Mouse (Mus musculus) midbrain, embryonic 13.5 days (tissue): ENCODE measurements at regions not wholly inside any gene's neighbourhood (a gene's known extent, or its start where the extent isn't known, plus 50 kb on each side); places are given as distances from the start of the nearest gene placed in this dataset.

ENCODE experiments used
- ATAC-seq: fragments of 200-750 bp; cut with Nextera tagmentation; 2 replicates; pipeline ENCODE4 v1.8.0; 2017; ENCODE audit warnings: mild to moderate bottlenecking, moderate TSS enrichment, moderate library complexity
- H3K27ac ChIP-seq: fragments of 300-500 bp; sonication (generic); 2 replicates; pipeline ENCODE4 v1.5.1; 2015; ENCODE audit warnings: inconsistent platforms, mild to moderate bottlenecking, moderate library complexity
- H3K27me3 ChIP-seq: fragments of 300-500 bp; sonication (generic); 2 replicates; pipeline ENCODE4 v1.6.1; 2015; ENCODE audit warnings: mild to moderate bottlenecking, inconsistent platforms
- H3K36me3 ChIP-seq: fragments of 300-500 bp; sonication (generic); 2 replicates; pipeline ENCODE4 v1.6.1; 2015; ENCODE audit warnings: mild to moderate bottlenecking, inconsistent platforms
- H3K4me1 ChIP-seq: fragments of 300-500 bp; sonication (generic); replicated peaks from 2 replicates; pipeline ENCODE4 v1.6.1; 2015; ENCODE audit warnings: inconsistent platforms
- H3K4me2 ChIP-seq: fragments of 300-500 bp; sonication (generic); replicated peaks from 2 replicates; pipeline ENCODE4 v1.6.1; 2015; ENCODE audit warnings: moderate library complexity, mild to moderate bottlenecking, inconsistent platforms
- H3K4me3 ChIP-seq: fragments of 300-500 bp; sonication (generic); replicated peaks from 2 replicates; pipeline ENCODE4 v1.5.1; 2015; ENCODE audit warnings: mild to moderate bottlenecking, inconsistent platforms
- H3K9ac ChIP-seq: fragments of 300-500 bp; sonication (generic); replicated peaks from 2 replicates; pipeline ENCODE4 v1.6.1; 2015; ENCODE audit warnings: mild to moderate bottlenecking, inconsistent platforms
- H3K9me3 ChIP-seq: fragments of 300-500 bp; sonication (generic); 2 replicates; pipeline ENCODE4 v1.6.1; 2016; ENCODE audit warnings: mild to moderate bottlenecking, inconsistent platforms
- WGBS: fragments of 180-500 bp; shearing (Covaris S2); methylation state at CpG from one replicate; pipeline ENCODE4 v1.1.7; 2015; 5-methylcytosine and 5-hydroxymethylcytosine counted together

DNA sequence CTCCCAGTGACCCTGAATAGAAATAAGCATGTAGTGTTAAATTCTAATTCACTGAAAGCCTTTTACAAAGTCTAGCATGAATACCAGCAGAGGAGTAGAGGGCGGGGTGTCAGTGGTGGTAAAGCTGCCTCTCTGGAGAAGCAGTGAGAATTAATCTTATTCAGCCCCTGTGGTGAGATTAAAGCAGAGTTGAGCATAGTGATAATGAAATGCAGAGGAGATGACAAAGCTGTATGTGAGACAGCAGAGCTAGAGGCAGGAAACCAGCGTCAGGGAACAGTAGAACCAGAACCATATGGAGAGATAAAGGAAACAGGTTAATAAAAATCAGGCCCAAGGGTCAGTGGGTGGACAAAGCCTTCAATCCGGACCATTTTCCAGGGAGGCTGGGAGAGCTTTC lies 1827.2 kb downstream of the Poteg start:
- WGBS, result 14% methylated on average over 3 of the region's 3 CpGs
- Histone ChIP-seq H3K4me3 (no peak overlapping the region), H3K9ac (no peak overlapping the region), H3K27ac (no peak overlapping the region; the same call in 1 of the 2 replicates), H3K4me2 (no peak overlapping the region), H3K9me3 (no peaks in the 10 kb centered on the region), H3K27me3 (no peaks in the 10 kb centered on the region), H3K4me1 (peaks cover 12% of the 10 kb centered on the region), H3K36me3 (no peaks in the 10 kb centered on the region)
- ATAC-seq, result peak; percentile 82

DNA sequence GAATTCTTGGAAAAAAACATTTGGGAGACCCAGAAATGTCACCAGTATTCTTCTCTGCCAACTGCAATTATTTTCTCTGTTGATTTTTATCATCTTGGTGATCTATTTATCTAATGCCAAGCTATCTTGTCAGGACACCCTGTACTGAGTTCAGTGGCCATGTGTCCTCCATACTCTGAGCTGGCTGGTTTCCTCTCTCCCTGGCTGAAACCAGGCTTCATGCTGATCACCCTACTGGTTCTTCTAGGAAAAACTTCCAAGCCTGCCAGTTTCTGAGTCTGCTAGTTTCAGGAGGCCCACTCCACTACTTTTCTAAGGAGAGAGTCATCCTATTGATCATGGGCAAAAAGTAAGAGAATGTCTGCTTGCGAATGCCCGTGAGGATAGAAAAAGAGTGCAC lies 1831.2 kb downstream of the Poteg start:
- WGBS, result 91% methylated on average over 2 of the region's 2 CpGs
- Histone ChIP-seq H3K27me3 (no peaks in the 10 kb centered on the region), H3K9ac (no peak overlapping the region), H3K4me3 (no peak overlapping the region), H3K4me2 (no peak overlapping the region), H3K27ac (no peak overlapping the region), H3K9me3 (no peaks in the 10 kb centered on the region), H3K4me1 (peaks cover 12% of the 10 kb centered on the region), H3K36me3 (no peaks in the 10 kb centered on the region)
- no peak for ATAC-seq

DNA sequence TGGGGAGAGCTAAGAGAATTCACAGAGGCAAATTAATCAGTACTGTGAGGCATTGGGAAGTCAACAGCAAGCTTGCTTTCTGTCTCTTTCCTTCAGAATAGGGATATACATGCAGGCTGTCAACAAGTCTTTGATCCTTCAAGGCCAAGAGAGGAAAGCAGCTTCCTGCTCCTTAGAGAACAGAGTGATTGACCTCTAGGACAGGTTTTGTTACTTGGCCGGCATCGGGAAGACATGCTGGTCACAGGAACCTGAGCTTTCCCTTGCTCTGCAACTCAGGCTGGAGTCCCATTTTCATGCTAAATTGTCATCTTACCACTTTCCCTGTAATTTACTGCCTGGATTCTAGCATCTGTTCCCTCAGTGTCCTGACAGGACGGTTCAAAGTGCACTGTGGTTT lies 1831.8 kb downstream of the Poteg start:
- Histone ChIP-seq H3K9me3 (no peaks in the 10 kb centered on the region), H3K27ac (no peak overlapping the region), H3K4me3 (no peak overlapping the region), H3K36me3 (no peaks in the 10 kb centered on the region), H3K4me1 (peaks cover 11% of the 10 kb centered on the region), H3K27me3 (no peaks in the 10 kb centered on the region), H3K4me2 (no peak overlapping the region), H3K9ac (no peak overlapping the region)
- WGBS, result 60% methylated on average over 3 of the region's 3 CpGs
- no peak for ATAC-seq

DNA sequence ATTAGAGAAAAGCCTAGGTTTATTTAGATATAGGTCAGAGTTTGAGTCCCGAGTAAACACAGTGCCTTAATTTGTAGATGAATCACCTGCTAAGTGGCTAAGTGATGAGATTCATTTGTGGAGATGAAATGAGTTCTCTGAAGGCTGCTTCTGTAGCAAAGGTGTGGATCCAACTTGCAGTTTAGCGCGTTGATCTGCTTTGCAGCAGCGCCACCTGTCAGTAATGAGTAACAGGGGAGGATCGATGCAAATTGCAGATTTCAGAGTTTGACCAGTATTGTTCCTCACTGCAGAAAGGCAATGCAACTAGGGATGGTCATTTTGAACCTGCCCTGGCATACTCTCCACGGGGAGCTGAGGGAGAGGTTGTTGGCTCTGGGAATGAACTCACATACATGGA lies 1842.9 kb downstream of the Poteg start:
- 6% methylated on average over 6 of the region's 6 CpGs for WGBS
- no peak for ATAC-seq
- no peak overlapping the region for H3K9ac ChIP-seq

More for the DNA sequence above, 1842.9 kb downstream of the Poteg start:
- no peak overlapping the region for H3K4me3 ChIP-seq
- no peaks in the 10 kb centered on the region for H3K4me1 ChIP-seq
- no peak overlapping the region for H3K27ac ChIP-seq
- no peaks in the 10 kb centered on the region for H3K9me3 ChIP-seq
- H3K36me3 ChIP-seq, result no peaks in the 10 kb centered on the region
- H3K27me3 ChIP-seq, result no peaks in the 10 kb centered on the region
- H3K4me2 ChIP-seq, result no peak overlapping the region
